Mouse (Mus musculus): ENCODE measurements around the gene Nup133. TPM values are rescaled to one million over a fixed set of nuclear protein-coding genes. Genes with fewer than 3 reads are reported as not detected.

Gene Nup133
- polyA plus RNA-seq, 1 experiment from 2014 or later, result 63.0 TPM

- WGBS, result 32% methylated on average over 10 of the region's 10 CpGs
- Histone ChIP-seq H3K36me3 (replicated peaks; ENCODE audit: control insufficient read depth, insufficient read depth, low read depth, low read length) (no peaks in the 10 kb centered on the region), H3K27ac (replicated peaks; ENCODE audit: low read depth, low read length) (no peak overlapping the region; the same call in 1 of the 2 replicates), H3K9ac (replicated peaks; ENCODE audit: low read length) (peak overlapping the region; percentile 75; the same call in 1 of the 2 replicates), H3K9me3 (replicated peaks; ENCODE audit: control insufficient read depth, low read length) (no peaks in the 10 kb centered on the region), H3K4me1 (ENCODE audit: control insufficient read depth, insufficient read depth, low read length) (no peaks in the 10 kb centered on the region), H3K27me3 (ENCODE audit: control insufficient read depth, insufficient read depth, low read length) (no peaks in the 10 kb centered on the region), H3K4me2 (ENCODE audit: low read depth, low read length) (peak overlapping the region; percentile 81), H3K4me3 (ENCODE audit: low read depth, low read length) (peak overlapping the region; percentile 99)
- ATAC-seq (replicated peaks; ENCODE audit: insufficient number of reproducible peaks, low FRiP score, low TSS enrichment, low read depth), result no peak
- DNase-seq (ENCODE audit: low spot score), result peak; percentile 84
Observed at GRCm38 (mm10) chr8:123950077-123950802, 1.2 kb upstream of the Nup133 start.

DNA sequence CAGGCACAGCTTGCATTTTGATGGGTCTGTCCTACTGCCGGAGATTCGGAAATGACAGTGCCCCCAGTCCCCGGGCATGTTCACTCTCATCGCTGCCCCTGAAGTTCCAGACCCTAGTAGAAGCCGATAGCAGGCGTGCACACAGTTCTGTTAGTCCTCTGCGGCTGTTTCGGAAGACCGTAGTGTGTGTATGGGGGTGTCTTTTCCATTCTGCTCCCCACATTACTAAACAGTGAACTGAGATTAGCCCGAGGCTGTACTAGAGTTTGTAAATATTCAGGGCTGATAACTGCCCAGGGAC is 571 bp upstream of the Nup133 start:
- H3K9me3 ChIP-seq (replicated peaks; ENCODE audit: control insufficient read depth, low read length), result no peaks in the 10 kb centered on the region
- peak overlapping the region; percentile 81 for H3K4me2 ChIP-seq (ENCODE audit: low read depth, low read length)
- no peaks in the 10 kb centered on the region for H3K36me3 ChIP-seq (replicated peaks; ENCODE audit: control insufficient read depth, insufficient read depth, low read depth, low read length)
- ATAC-seq (replicated peaks; ENCODE audit: insufficient number of reproducible peaks, low FRiP score, low TSS enrichment, low read depth) (peak; percentile 54; the same call in 1 of the 2 replicates), DNase-seq (ENCODE audit: low spot score) (no peak)
- 4% methylated on average over 10 of the region's 10 CpGs for WGBS
- no peak overlapping the region for H3K27ac ChIP-seq (replicated peaks; ENCODE audit: low read depth, low read length)
- peak overlapping the region; percentile 99 for H3K4me3 ChIP-seq (ENCODE audit: low read depth, low read length)
- H3K27me3 ChIP-seq (ENCODE audit: control insufficient read depth, insufficient read depth, low read length), result no peaks in the 10 kb centered on the region
- peak overlapping the region; percentile 75 for H3K9ac ChIP-seq (replicated peaks; ENCODE audit: low read length)
- H3K4me1 ChIP-seq (ENCODE audit: control insufficient read depth, insufficient read depth, low read length), result no peaks in the 10 kb centered on the region

DNA sequence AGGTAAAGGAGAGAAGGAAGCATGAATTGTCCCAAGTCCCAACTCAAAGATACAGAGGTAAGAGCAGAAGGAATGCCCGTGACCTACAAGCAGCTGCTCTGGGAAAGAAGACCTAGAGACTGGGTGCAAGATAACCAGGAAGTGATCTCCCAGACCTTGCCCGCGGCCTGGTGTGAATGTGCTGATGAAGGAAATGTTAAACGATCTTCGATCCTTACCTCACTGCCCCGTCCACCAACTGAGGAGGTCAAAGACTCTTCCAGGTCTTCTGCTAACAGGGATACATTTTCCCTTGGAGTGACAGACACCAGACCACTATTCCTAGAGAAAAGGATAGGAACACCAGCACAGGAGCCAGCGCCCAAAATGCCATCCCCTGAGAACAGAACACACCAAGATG is 20.0 kb downstream of the Nup133 start:
- DNase-seq (ENCODE audit: low spot score), result no peak
- H3K4me2 ChIP-seq (ENCODE audit: low read depth, low read length), result no peak overlapping the region
- H3K4me1 ChIP-seq (ENCODE audit: control insufficient read depth, insufficient read depth, low read length), result no peaks in the 10 kb centered on the region
- H3K9ac ChIP-seq (replicated peaks; ENCODE audit: low read length), result no peak overlapping the region
- no peaks in the 10 kb centered on the region for H3K27me3 ChIP-seq (ENCODE audit: control insufficient read depth, insufficient read depth, low read length)
- H3K9me3 ChIP-seq (replicated peaks; ENCODE audit: control insufficient read depth, low read length), result no peaks in the 10 kb centered on the region
- ATAC-seq (replicated peaks; ENCODE audit: insufficient number of reproducible peaks, low FRiP score, low TSS enrichment, low read depth), result no peak
- 91% methylated on average over 7 of the region's 7 CpGs for WGBS
- no peak overlapping the region for H3K27ac ChIP-seq (replicated peaks; ENCODE audit: low read depth, low read length)
- H3K36me3 ChIP-seq (replicated peaks; ENCODE audit: control insufficient read depth, insufficient read depth, low read depth, low read length), result peaks cover 5% of the 10 kb centered on the region
- no peak overlapping the region for H3K4me3 ChIP-seq (ENCODE audit: low read depth, low read length)

DNA sequence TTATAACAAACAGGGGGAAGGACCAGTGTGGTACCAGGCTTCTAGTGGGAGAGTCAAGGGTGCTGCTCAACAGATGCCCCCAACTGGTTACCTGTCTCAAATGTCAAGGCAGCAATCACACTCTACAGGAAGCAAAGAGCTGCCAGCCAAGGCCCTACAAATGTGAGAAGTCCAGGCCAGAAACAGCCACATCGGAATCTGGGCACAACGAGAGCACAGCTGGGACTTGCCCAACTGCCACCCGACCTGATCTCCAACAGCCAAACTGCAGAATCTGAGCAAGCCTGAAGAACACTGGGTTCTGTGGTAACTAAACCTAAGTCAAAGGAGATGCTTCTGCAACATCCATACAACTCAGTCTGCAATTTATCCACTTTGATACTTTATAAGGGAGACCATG is 23.4 kb downstream of the Nup133 start:
- Histone ChIP-seq H3K27ac (replicated peaks; ENCODE audit: low read depth, low read length) (no peak overlapping the region), H3K4me3 (ENCODE audit: low read depth, low read length) (no peak overlapping the region), H3K27me3 (ENCODE audit: control insufficient read depth, insufficient read depth, low read length) (no peaks in the 10 kb centered on the region), H3K9ac (replicated peaks; ENCODE audit: low read length) (no peak overlapping the region), H3K4me1 (ENCODE audit: control insufficient read depth, insufficient read depth, low read length) (no peaks in the 10 kb centered on the region), H3K9me3 (replicated peaks; ENCODE audit: control insufficient read depth, low read length) (no peaks in the 10 kb centered on the region), H3K4me2 (ENCODE audit: low read depth, low read length) (no peak overlapping the region), H3K36me3 (replicated peaks; ENCODE audit: control insufficient read depth, insufficient read depth, low read depth, low read length) (no peaks in the 10 kb centered on the region; the same call in none of the 2 replicates)
- 85% methylated on average over 3 of the region's 3 CpGs for WGBS
- DNase-seq (ENCODE audit: low spot score), result no peak
- ATAC-seq (replicated peaks; ENCODE audit: insufficient number of reproducible peaks, low FRiP score, low TSS enrichment, low read depth), result no peak

GRCm38 (mm10) chr8:123924719-123925118 is 24.3 kb downstream of the Nup133 start:
- Histone ChIP-seq H3K27me3 (ENCODE audit: control insufficient read depth, insufficient read depth, low read length) (no peaks in the 10 kb centered on the region), H3K4me2 (ENCODE audit: low read depth, low read length) (no peak overlapping the region), H3K4me3 (ENCODE audit: low read depth, low read length) (no peak overlapping the region), H3K27ac (replicated peaks; ENCODE audit: low read depth, low read length) (no peak overlapping the region), H3K36me3 (replicated peaks; ENCODE audit: control insufficient read depth, insufficient read depth, low read depth, low read length) (peaks cover 3% of the 10 kb centered on the region), H3K9ac (replicated peaks; ENCODE audit: low read length) (no peak overlapping the region), H3K9me3 (replicated peaks; ENCODE audit: control insufficient read depth, low read length) (no peaks in the 10 kb centered on the region), H3K4me1 (ENCODE audit: control insufficient read depth, insufficient read depth, low read length) (no peaks in the 10 kb centered on the region)
- 16% methylated on average over 2 of the region's 2 CpGs for WGBS
- ATAC-seq (replicated peaks; ENCODE audit: insufficient number of reproducible peaks, low FRiP score, low TSS enrichment, low read depth) (no peak; the same call in 1 of the 2 replicates), DNase-seq (ENCODE audit: low spot score) (peak; percentile 86)

DNA sequence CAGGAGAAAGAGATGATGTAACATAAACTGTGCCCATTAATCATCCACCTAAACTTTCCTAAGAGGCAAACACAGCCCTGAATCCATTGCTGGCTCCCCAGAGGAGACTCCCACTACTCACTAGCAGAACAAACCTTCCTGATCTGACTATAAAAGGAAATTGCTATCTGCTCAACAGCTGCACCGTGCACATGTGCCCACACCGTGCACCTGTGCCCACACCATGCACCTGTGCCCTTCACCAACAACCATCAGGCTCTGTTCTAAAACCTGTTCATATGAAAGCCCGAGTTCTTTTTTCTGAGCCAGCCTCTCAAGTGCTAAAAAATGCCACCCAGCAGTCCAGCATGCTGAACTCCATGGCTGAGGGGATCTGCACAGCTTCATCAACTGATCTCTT is 34.4 kb downstream of the Nup133 start:
- Histone ChIP-seq H3K4me3 (ENCODE audit: low read depth, low read length) (no peak overlapping the region), H3K27me3 (ENCODE audit: control insufficient read depth, insufficient read depth, low read length) (no peaks in the 10 kb centered on the region), H3K36me3 (replicated peaks; ENCODE audit: control insufficient read depth, insufficient read depth, low read depth, low read length) (peaks cover 4% of the 10 kb centered on the region; the same call in 1 of the 2 replicates), H3K4me2 (ENCODE audit: low read depth, low read length) (no peak overlapping the region), H3K9me3 (replicated peaks; ENCODE audit: control insufficient read depth, low read length) (no peaks in the 10 kb centered on the region), H3K27ac (replicated peaks; ENCODE audit: low read depth, low read length) (no peak overlapping the region), H3K4me1 (ENCODE audit: control insufficient read depth, insufficient read depth, low read length) (no peaks in the 10 kb centered on the region), H3K9ac (replicated peaks; ENCODE audit: low read length) (no peak overlapping the region)
- DNase-seq (ENCODE audit: low spot score), result no peak
- ATAC-seq (replicated peaks; ENCODE audit: insufficient number of reproducible peaks, low FRiP score, low TSS enrichment, low read depth), result no peak
- WGBS, result 94% methylated on average over 3 of the region's 3 CpGs

DNA sequence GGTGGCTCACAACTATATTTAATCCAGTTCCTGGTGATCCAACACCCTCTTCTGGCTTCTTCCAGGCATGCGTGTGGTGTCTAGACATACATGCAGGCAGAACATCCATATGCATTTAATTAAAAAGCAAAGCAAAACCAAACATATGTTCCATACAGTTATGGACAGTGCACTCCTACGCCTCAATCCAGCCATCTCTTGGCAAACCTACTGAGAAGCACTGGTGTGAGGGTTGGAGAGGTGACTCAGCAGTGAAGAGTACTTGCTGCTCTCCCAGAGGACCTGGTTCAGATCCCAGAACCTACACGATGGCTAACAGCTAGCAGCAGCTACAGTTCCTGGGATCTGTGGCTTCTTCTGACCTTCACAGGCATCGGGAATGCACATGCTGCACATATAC is 36.8 kb downstream of the Nup133 start:
- ATAC-seq (replicated peaks; ENCODE audit: insufficient number of reproducible peaks, low FRiP score, low TSS enrichment, low read depth), result no peak
- no peak overlapping the region for H3K27ac ChIP-seq (replicated peaks; ENCODE audit: low read depth, low read length)
- no peak overlapping the region for H3K9ac ChIP-seq (replicated peaks; ENCODE audit: low read length)
- no peaks in the 10 kb centered on the region for H3K9me3 ChIP-seq (replicated peaks; ENCODE audit: control insufficient read depth, low read length)
- no peak for DNase-seq (ENCODE audit: low spot score)
- no peak overlapping the region for H3K4me2 ChIP-seq (ENCODE audit: low read depth, low read length)
- H3K27me3 ChIP-seq (ENCODE audit: control insufficient read depth, insufficient read depth, low read length), result no peaks in the 10 kb centered on the region
- peaks cover 6% of the 10 kb centered on the region; the same call in 1 of the 2 replicates for H3K36me3 ChIP-seq (replicated peaks; ENCODE audit: control insufficient read depth, insufficient read depth, low read depth, low read length)
- H3K4me3 ChIP-seq (ENCODE audit: low read depth, low read length), result no peak overlapping the region
- 90% methylated on average over 4 of the region's 4 CpGs for WGBS
- H3K4me1 ChIP-seq (ENCODE audit: control insufficient read depth, insufficient read depth, low read length), result no peaks in the 10 kb centered on the region

DNA sequence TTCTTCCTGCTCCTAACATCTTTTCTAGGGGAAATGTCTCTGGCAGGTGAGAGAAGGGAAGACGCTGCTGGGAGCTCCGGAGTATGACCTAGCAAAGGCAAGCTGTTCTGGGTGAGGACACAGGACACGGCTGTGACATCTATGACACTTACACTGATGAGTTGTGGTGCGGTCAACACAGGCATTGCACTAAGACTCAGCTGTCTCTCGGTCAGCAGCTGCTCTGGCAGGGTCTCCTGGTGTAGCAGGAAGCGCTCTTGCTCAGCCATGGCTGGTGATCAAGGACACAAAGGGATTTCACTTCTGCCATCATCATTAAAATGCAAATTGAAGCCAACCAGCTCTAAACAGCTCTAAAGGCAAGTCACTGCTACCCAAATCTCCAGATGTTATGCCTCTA is 41.5 kb downstream of the Nup133 start:
- Histone ChIP-seq H3K4me2 (ENCODE audit: low read depth, low read length) (no peak overlapping the region), H3K27me3 (ENCODE audit: control insufficient read depth, insufficient read depth, low read length) (no peaks in the 10 kb centered on the region), H3K4me3 (ENCODE audit: low read depth, low read length) (no peak overlapping the region), H3K27ac (replicated peaks; ENCODE audit: low read depth, low read length) (no peak overlapping the region), H3K9me3 (replicated peaks; ENCODE audit: control insufficient read depth, low read length) (no peaks in the 10 kb centered on the region), H3K9ac (replicated peaks; ENCODE audit: low read length) (no peak overlapping the region), H3K36me3 (replicated peaks; ENCODE audit: control insufficient read depth, insufficient read depth, low read depth, low read length) (peaks cover 10% of the 10 kb centered on the region), H3K4me1 (ENCODE audit: control insufficient read depth, insufficient read depth, low read length) (no peaks in the 10 kb centered on the region)
- ATAC-seq (replicated peaks; ENCODE audit: insufficient number of reproducible peaks, low FRiP score, low TSS enrichment, low read depth) (no peak), DNase-seq (ENCODE audit: low spot score) (no peak)
- WGBS, result 95% methylated on average over 6 of the region's 6 CpGs

Data from embryonic facial prominence, embryonic 11.5 days (tissue).